ENCODE assay signal across 15 mouse cellular contexts in the genomic region with DNA sequence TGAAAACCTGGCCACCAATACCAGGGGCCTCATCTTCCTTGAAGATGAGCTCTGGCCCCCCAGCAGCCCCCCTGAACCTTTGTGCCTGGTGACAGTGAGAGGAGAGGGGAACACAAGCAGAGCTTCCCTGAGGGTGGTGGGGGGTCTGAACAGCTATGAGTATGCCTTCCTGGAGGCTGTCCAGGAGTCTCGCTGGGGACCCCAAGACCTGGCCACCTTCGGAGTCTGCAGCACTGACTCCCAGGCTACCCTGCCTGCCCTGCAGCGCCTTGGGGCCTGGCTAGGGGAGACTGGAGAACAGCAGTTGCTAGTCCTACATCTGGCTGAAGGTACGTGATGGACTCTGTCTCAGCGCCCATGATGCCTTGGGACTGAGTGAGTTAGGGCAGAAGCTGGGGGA. TPM values are rescaled to one million over a fixed set of nuclear protein-coding genes. Genes with fewer than 3 reads are reported as not detected.
DNase-seq lines count a peak whose midpoint lies in the region; ATAC-seq lines count a peak whose summit lies in the region.
"Had no signal": no experiment of that assay in that cellular context is flagged by ENCODE, and none has a peak within 500 bp of the region (broad histone marks: within the 10 kb centered on the region; RNA-seq: fewer than 3 reads in every experiment).

No protein-coding gene starts in this region.

- peak; percentile 16 to 47 for DNase-seq in cerebellum, postnatal 25 days
- no peak for DNase-seq in cerebellum, adult 11 months
- DNase-seq in heart, adult 8-10 months (ENCODE audit: low spot score): no peak
- DNase-seq in midbrain, embryonic 14.5 days: no peak
- DNase-seq in lung, postnatal 14 days: no peak

- 79% methylated on average over 5 of the region's 5 CpGs for WGBS in heart, embryonic 15.5 days
- WGBS in midbrain, embryonic 13.5 days: 78% methylated on average over 5 of the region's 5 CpGs
- 83% methylated on average over 5 of the region's 5 CpGs for WGBS in midbrain, embryonic 14.5 days

- no peak overlapping the region for H3K4me3 ChIP-seq in heart, embryonic 15.5 days
- H3K4me3 ChIP-seq in midbrain, embryonic 13.5 days (replicated peaks): no peak overlapping the region
- H3K4me3 ChIP-seq in midbrain, embryonic 14.5 days (replicated peaks; ENCODE audit: low read depth, low read length): no peak overlapping the region
- H3K4me3 ChIP-seq: forebrain, embryonic 15.5 days; intestine, embryonic 15.5 days; neural tube, embryonic 12.5 days had no signal

- H3K9me3 ChIP-seq in heart, embryonic 15.5 days (replicated peaks): no peaks in the 10 kb centered on the region
- H3K9me3 ChIP-seq in midbrain, embryonic 13.5 days: no peaks in the 10 kb centered on the region
- H3K9me3 ChIP-seq in midbrain, embryonic 14.5 days (ENCODE audit: control insufficient read depth, low read length): no peaks in the 10 kb centered on the region
- H3K9me3 ChIP-seq: forebrain, embryonic 15.5 days; intestine, embryonic 15.5 days; neural tube, embryonic 12.5 days had no signal

- H3K4me2 ChIP-seq in heart, embryonic 15.5 days: no peak overlapping the region
- H3K4me2 ChIP-seq in midbrain, embryonic 13.5 days (replicated peaks): no peak overlapping the region
- H3K4me2 ChIP-seq in midbrain, embryonic 14.5 days (ENCODE audit: low read length): no peak overlapping the region
- H3K4me2 ChIP-seq: forebrain, embryonic 15.5 days; hindbrain, embryonic 14.5 days; intestine, embryonic 15.5 days had no signal

- H3K36me3 ChIP-seq in heart, embryonic 15.5 days: peaks cover 36% of the 10 kb centered on the region
- peaks cover 46% of the 10 kb centered on the region for H3K36me3 ChIP-seq in midbrain, embryonic 13.5 days
- peaks cover 48% of the 10 kb centered on the region for H3K36me3 ChIP-seq in midbrain, embryonic 14.5 days (ENCODE audit: control insufficient read depth, insufficient read depth, low read length)

- H3K9ac ChIP-seq in heart, embryonic 15.5 days: peak overlapping the region; percentile 11; the same call in 1 of the 2 replicates
- H3K9ac ChIP-seq in midbrain, embryonic 13.5 days (replicated peaks): 0 out of 2 replicates have a peak overlapping the region, but pooled peaks have one; percentile 19
- H3K9ac ChIP-seq in midbrain, embryonic 14.5 days (replicated peaks; ENCODE audit: low read length): no peak overlapping the region
- H3K9ac ChIP-seq: forebrain, embryonic 15.5 days; hindbrain, embryonic 14.5 days; intestine, embryonic 15.5 days; neural tube, embryonic 12.5 days had no signal

- H3K27me3 ChIP-seq in heart, embryonic 15.5 days: peaks cover 5% of the 10 kb centered on the region; the same call in 1 of the 2 replicates
- H3K27me3 ChIP-seq in midbrain, embryonic 13.5 days: peaks cover 46% of the 10 kb centered on the region
- H3K27me3 ChIP-seq in midbrain, embryonic 14.5 days (ENCODE audit: control insufficient read depth, insufficient read depth, low read length): peaks cover 13% of the 10 kb centered on the region

- ATAC-seq in heart, embryonic 15.5 days (replicated peaks; ENCODE audit: insufficient number of reproducible peaks, insufficient read depth, low FRiP score, low read depth): no peak
- no peak for ATAC-seq in midbrain, embryonic 13.5 days
- no peak for ATAC-seq in midbrain, embryonic 14.5 days (ENCODE audit: low FRiP score, low TSS enrichment)

- 0 out of 2 replicates have a peak overlapping the region, but pooled peaks have one; percentile 22 for H3K27ac ChIP-seq in heart, embryonic 15.5 days
- H3K27ac ChIP-seq in midbrain, embryonic 13.5 days: no peak overlapping the region
- H3K27ac ChIP-seq in midbrain, embryonic 14.5 days (replicated peaks; ENCODE audit: low read depth, low read length): no peak overlapping the region
- H3K27ac ChIP-seq: forebrain, embryonic 15.5 days; hindbrain, embryonic 14.5 days; intestine, embryonic 15.5 days; neural tube, embryonic 12.5 days had no signal

- H3K4me1 ChIP-seq in heart, embryonic 15.5 days (replicated peaks): peaks cover 62% of the 10 kb centered on the region
- peaks cover 47% of the 10 kb centered on the region for H3K4me1 ChIP-seq in midbrain, embryonic 13.5 days (replicated peaks)
- H3K4me1 ChIP-seq in midbrain, embryonic 14.5 days (ENCODE audit: control insufficient read depth, insufficient read depth, low read length): peaks cover 27% of the 10 kb centered on the region

RNA-seq across cellular contexts. Expression of a gene that starts 0.3 kb away (rescaled TPM):
- 0.16 and 0.19 TPM in 2 replicates for polyA plus RNA-seq in heart, embryonic 15.5 days (2015; fragmentation: Nextera tagmentation; extraction: Ambion mirVana)
- total RNA-seq in heart, adult 8-10 months (2022): under 1 TPM; 0.14 to 0.50 (median 0.20) TPM
- polyA plus RNA-seq in midbrain, embryonic 13.5 days (2015; fragmentation: Nextera tagmentation; extraction: Ambion mirVana): not detected in 2 replicates
- 0.12 TPM in 1 of 2 replicates, not detected in the other for polyA plus RNA-seq in midbrain, embryonic 14.5 days (2014; fragmentation: Nextera tagmentation; extraction: Ambion mirVana)
- total RNA-seq: megakaryocyte, adult 5-6 weeks had no signal
- polyA plus RNA-seq: hindbrain, embryonic 14.5 days; intestine, embryonic 15.5 days; kidney, embryonic 14.5 days; neural tube, embryonic 12.5 days had no signal

RNA-seq across cellular contexts. Expression of a gene that starts 6.9 kb away (rescaled TPM):
- polyA plus RNA-seq in heart, embryonic 15.5 days (2015; fragmentation: Nextera tagmentation; extraction: Ambion mirVana): 65.2 and 83.1 TPM in 2 replicates
- 10 to 100 TPM; 29.8 to 37.4 (median 32.7) TPM for total RNA-seq in heart, adult 8-10 months (2022)
- 131 and 150 TPM in 2 replicates for polyA plus RNA-seq in midbrain, embryonic 13.5 days (2015; fragmentation: Nextera tagmentation; extraction: Ambion mirVana)
- polyA plus RNA-seq in midbrain, embryonic 14.5 days (2014; fragmentation: Nextera tagmentation; extraction: Ambion mirVana): 107 and 116 TPM in 2 replicates

RNA-seq across cellular contexts. Expression of a gene that starts 7.3 kb away (rescaled TPM):
- polyA plus RNA-seq in heart, embryonic 15.5 days (2015; fragmentation: Nextera tagmentation; extraction: Ambion mirVana): 38.3 and 48.3 TPM in 2 replicates
- 10 to 100 TPM; 25.0 to 33.0 (median 31.5) TPM for total RNA-seq in heart, adult 8-10 months (2022)
- polyA plus RNA-seq in midbrain, embryonic 13.5 days (2015; fragmentation: Nextera tagmentation; extraction: Ambion mirVana): 64.1 and 64.9 TPM in 2 replicates
- polyA plus RNA-seq in midbrain, embryonic 14.5 days (2014; fragmentation: Nextera tagmentation; extraction: Ambion mirVana): 57.2 and 75.1 TPM in 2 replicates

RNA-seq across cellular contexts. Expression of a gene that starts 8.0 kb away (rescaled TPM):
- polyA plus RNA-seq in heart, embryonic 15.5 days (2015; fragmentation: Nextera tagmentation; extraction: Ambion mirVana): 4.0 and 5.1 TPM in 2 replicates
- total RNA-seq in heart, adult 8-10 months (2022): 1 to 10 TPM in 1 of 4 experiments, under 1 TPM in 3; 0.47 to 1.6 (median 0.75) TPM
- 0.28 and 0.43 TPM in 2 replicates for polyA plus RNA-seq in midbrain, embryonic 13.5 days (2015; fragmentation: Nextera tagmentation; extraction: Ambion mirVana)
- polyA plus RNA-seq in midbrain, embryonic 14.5 days (2014; fragmentation: Nextera tagmentation; extraction: Ambion mirVana): 0.23 and 0.30 TPM in 2 replicates
- total RNA-seq: granulocyte monocyte progenitor cell, adult 5-6 weeks; liver, adult 2 months; megakaryocyte, adult 5-6 weeks had no signal
- polyA plus RNA-seq: liver, adult 2 months had no signal

RNA-seq across cellular contexts. Expression of a gene that starts 21.1 kb away (rescaled TPM):
- polyA plus RNA-seq in heart, embryonic 15.5 days (2015; fragmentation: Nextera tagmentation; extraction: Ambion mirVana): 1,772 and 2,077 TPM in 2 replicates
- total RNA-seq in heart, adult 8-10 months (2022): 1,000 to 10,000 TPM in 2 of 4 experiments, 100 to 1,000 TPM in 2; 848 to 1,083 (median 963) TPM
- polyA plus RNA-seq in midbrain, embryonic 13.5 days (2015; fragmentation: Nextera tagmentation; extraction: Ambion mirVana): 1,319 and 1,425 TPM in 2 replicates
- polyA plus RNA-seq in midbrain, embryonic 14.5 days (2014; fragmentation: Nextera tagmentation; extraction: Ambion mirVana): 1,218 and 1,334 TPM in 2 replicates

Comparison
In these comparisons a context has a peak if more than half of its experiments do, and no peak if none do; other contexts are left out.
1. DNase-seq: peak in cerebellum, postnatal 25 days (2 of 2); none in cerebellum, adult 11 months (single experiment), heart, adult 8-10 months (single experiment), midbrain, embryonic 14.5 days (single experiment) and lung, postnatal 14 days (single experiment).